Mouse (Mus musculus): Measurements from ENCODE around the gene Csde1. TPM values are rescaled to one million over a fixed set of nuclear protein-coding genes. Genes with fewer than 3 reads are reported as not detected.

The Csde1 gene
- polyA plus RNA-seq, 1 experiment: 6.2 TPM

GRCm38 (mm10) chr3:103057752-103058151, 37.5 kb downstream of the Csde1 start:
- Histone ChIP-seq H3K9me3 (no peaks in the 10 kb centered on the region), H3K27me3 (replicated peaks) (no peaks in the 10 kb centered on the region), H3K4me3 (replicated peaks) (peak overlapping the region; percentile 94), H3K4me1 (peaks cover 13% of the 10 kb centered on the region), H3K36me3 (replicated peaks; ENCODE audit: low read length) (peaks cover 72% of the 10 kb centered on the region)
- TF ChIP-seq FLI1 (IDR thresholded peaks at IDR 0.05; ENCODE audit: low read length): no peak

- H3K36me3 ChIP-seq (replicated peaks; ENCODE audit: low read length): peaks cover 72% of the 10 kb centered on the region
- H3K9me3 ChIP-seq: no peaks in the 10 kb centered on the region
- H3K4me1 ChIP-seq: peaks cover 13% of the 10 kb centered on the region
- H3K4me3 ChIP-seq (replicated peaks): peak within 1 kb of the TSS; percentile 94
- no peaks in the 10 kb centered on the region for H3K27me3 ChIP-seq (replicated peaks)
- TF ChIP-seq FLI1 (IDR thresholded peaks at IDR 0.05; ENCODE audit: low read length): no peak
- TF ChIP-seq GATA1 (IDR thresholded peaks at IDR 0.05; ENCODE audit: borderline replicate concordance, low read length): no peak
Measured at GRCm38 (mm10) chr3:103058207-103059157, 38.3 kb downstream of the Csde1 start, which contains the start of gene Nras. Gene Nras, plus strand, starts transcription at chr3:103058285.

- Histone ChIP-seq H3K9me3 (no peaks in the 10 kb centered on the region), H3K4me1 (no peaks in the 10 kb centered on the region; the same call in 1 of the 2 replicates), H3K27me3 (replicated peaks) (no peaks in the 10 kb centered on the region), H3K36me3 (replicated peaks; ENCODE audit: low read length) (peaks cover 74% of the 10 kb centered on the region), H3K4me3 (replicated peaks) (no peak overlapping the region)
- TF ChIP-seq FLI1 (IDR thresholded peaks at IDR 0.05; ENCODE audit: low read length): no peak
Measured at GRCm38 (mm10) chr3:103066927-103067326, 46.7 kb downstream of the Csde1 start.

GRCm38 (mm10) chr3:103068971-103069370, 48.7 kb downstream of the Csde1 start:
- TF ChIP-seq GATA1 (IDR thresholded peaks at IDR 0.05; ENCODE audit: borderline replicate concordance, low read length) (no peak), FLI1 (IDR thresholded peaks at IDR 0.05; ENCODE audit: low read length) (no peak)
- Histone ChIP-seq H3K27me3 (replicated peaks) (no peaks in the 10 kb centered on the region), H3K4me1 (no peaks in the 10 kb centered on the region; the same call in 1 of the 2 replicates), H3K36me3 (replicated peaks; ENCODE audit: low read length) (peaks cover 54% of the 10 kb centered on the region), H3K4me3 (replicated peaks) (no peak overlapping the region), H3K9me3 (no peaks in the 10 kb centered on the region)

GRCm38 (mm10) chr3:103073771-103074170, 53.5 kb downstream of the Csde1 start, which contains the start of gene Ampd1:
Gene Ampd1, plus strand, starts transcription at chr3:103074014.
- Histone ChIP-seq H3K9me3 (no peaks in the 10 kb centered on the region), H3K36me3 (replicated peaks; ENCODE audit: low read length) (peaks cover 7% of the 10 kb centered on the region), H3K27me3 (replicated peaks) (no peaks in the 10 kb centered on the region), H3K4me3 (replicated peaks) (no peak within 1 kb of the TSS), H3K4me1 (peaks cover 12% of the 10 kb centered on the region)
- TF ChIP-seq FLI1 (IDR thresholded peaks at IDR 0.05; ENCODE audit: low read length) (no peak), GATA1 (IDR thresholded peaks at IDR 0.05; ENCODE audit: borderline replicate concordance, low read length) (no peak)

- Histone ChIP-seq H3K4me1 (peaks cover 24% of the 10 kb centered on the region), H3K4me3 (replicated peaks) (no peak overlapping the region), H3K27me3 (replicated peaks) (no peaks in the 10 kb centered on the region), H3K9me3 (0 out of 2 replicates have a peak, but pooled peaks cover 2% of the 10 kb centered on the region), H3K36me3 (replicated peaks; ENCODE audit: low read length) (no peaks in the 10 kb centered on the region)
- TF ChIP-seq GATA1 (IDR thresholded peaks at IDR 0.05; ENCODE audit: borderline replicate concordance, low read length) (no peak), FLI1 (IDR thresholded peaks at IDR 0.05; ENCODE audit: low read length) (no peak)
Measured at GRCm38 (mm10) chr3:103075871-103076270, 55.6 kb downstream of the Csde1 start.

- Histone ChIP-seq H3K9me3 (0 out of 2 replicates have a peak, but pooled peaks cover 2% of the 10 kb centered on the region), H3K27me3 (replicated peaks) (no peaks in the 10 kb centered on the region)
Measured at GRCm38 (mm10) chr3:103076476-103076875, 56.2 kb downstream of the Csde1 start.

GRCm38 (mm10) chr3:103079301-103079700, 59.1 kb downstream of the Csde1 start:
- TF ChIP-seq FLI1 (IDR thresholded peaks at IDR 0.05; ENCODE audit: low read length): no peak
- no peak for TF ChIP-seq GATA1 (IDR thresholded peaks at IDR 0.05; ENCODE audit: borderline replicate concordance, low read length)
- Histone ChIP-seq H3K27me3 (replicated peaks) (peaks cover 1% of the 10 kb centered on the region), H3K36me3 (replicated peaks; ENCODE audit: low read length) (no peaks in the 10 kb centered on the region), H3K4me1 (peaks cover 46% of the 10 kb centered on the region), H3K4me3 (replicated peaks) (no peak overlapping the region), H3K9me3 (0 out of 2 replicates have a peak, but pooled peaks cover 2% of the 10 kb centered on the region)

More at GRCm38 (mm10) chr3:103076476-103076875, 56.2 kb downstream of the Csde1 start:
- TF ChIP-seq FLI1 (IDR thresholded peaks at IDR 0.05; ENCODE audit: low read length) (no peak), GATA1 (IDR thresholded peaks at IDR 0.05; ENCODE audit: borderline replicate concordance, low read length) (no peak)
- H3K36me3 ChIP-seq (replicated peaks; ENCODE audit: low read length): no peaks in the 10 kb centered on the region
- H3K4me3 ChIP-seq (replicated peaks): no peak overlapping the region
- H3K4me1 ChIP-seq: peaks cover 30% of the 10 kb centered on the region

GRCm38 (mm10) chr3:103081051-103081450, 60.8 kb downstream of the Csde1 start:
- Histone ChIP-seq H3K4me1 (peaks cover 46% of the 10 kb centered on the region), H3K9me3 (0 out of 2 replicates have a peak, but pooled peaks cover 2% of the 10 kb centered on the region), H3K27me3 (replicated peaks) (peaks cover 1% of the 10 kb centered on the region), H3K36me3 (replicated peaks; ENCODE audit: low read length) (no peaks in the 10 kb centered on the region), H3K4me3 (replicated peaks) (peak overlapping the region; percentile 20)
- TF ChIP-seq GATA1 (IDR thresholded peaks at IDR 0.05; ENCODE audit: borderline replicate concordance, low read length) (no peak), FLI1 (IDR thresholded peaks at IDR 0.05; ENCODE audit: low read length) (no peak)

Data from megakaryocyte, embryonic 14.5 days (primary cell).